Mouse (Mus musculus): Measurements from ENCODE around the gene Birc2. TPM values are rescaled to one million over a fixed set of nuclear protein-coding genes. Genes with fewer than 3 reads are reported as not detected.

Birc2 gene
- total RNA-seq, 2 experiments from 2014 or later = 35.1 to 38.9 TPM

DNA sequence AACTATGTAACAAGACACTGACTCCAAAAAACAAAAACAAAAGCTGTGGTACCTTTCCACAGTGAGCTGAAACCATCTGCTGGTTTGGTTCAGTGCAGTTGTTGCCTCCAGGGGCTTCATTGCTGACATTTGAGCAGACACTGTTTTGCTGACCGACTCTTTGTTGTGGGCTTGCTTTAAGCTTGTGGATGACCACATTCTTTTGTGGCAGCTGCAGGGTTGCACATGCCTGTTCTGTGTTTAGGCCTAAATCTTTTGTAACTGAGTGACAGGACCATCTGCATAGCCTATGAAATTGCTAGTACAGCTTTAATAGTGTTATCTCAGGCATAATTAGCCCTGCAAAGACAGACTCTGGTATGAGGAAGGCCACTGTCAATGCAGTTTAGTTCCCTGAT, 52.2 kb downstream of the Birc2 start:
- DNase-seq = no peak

- DNase-seq = no peak
These were observed 52.8 kb downstream of the Birc2 start for GRCm38 (mm10) chr9:7783823-7784614.

DNA sequence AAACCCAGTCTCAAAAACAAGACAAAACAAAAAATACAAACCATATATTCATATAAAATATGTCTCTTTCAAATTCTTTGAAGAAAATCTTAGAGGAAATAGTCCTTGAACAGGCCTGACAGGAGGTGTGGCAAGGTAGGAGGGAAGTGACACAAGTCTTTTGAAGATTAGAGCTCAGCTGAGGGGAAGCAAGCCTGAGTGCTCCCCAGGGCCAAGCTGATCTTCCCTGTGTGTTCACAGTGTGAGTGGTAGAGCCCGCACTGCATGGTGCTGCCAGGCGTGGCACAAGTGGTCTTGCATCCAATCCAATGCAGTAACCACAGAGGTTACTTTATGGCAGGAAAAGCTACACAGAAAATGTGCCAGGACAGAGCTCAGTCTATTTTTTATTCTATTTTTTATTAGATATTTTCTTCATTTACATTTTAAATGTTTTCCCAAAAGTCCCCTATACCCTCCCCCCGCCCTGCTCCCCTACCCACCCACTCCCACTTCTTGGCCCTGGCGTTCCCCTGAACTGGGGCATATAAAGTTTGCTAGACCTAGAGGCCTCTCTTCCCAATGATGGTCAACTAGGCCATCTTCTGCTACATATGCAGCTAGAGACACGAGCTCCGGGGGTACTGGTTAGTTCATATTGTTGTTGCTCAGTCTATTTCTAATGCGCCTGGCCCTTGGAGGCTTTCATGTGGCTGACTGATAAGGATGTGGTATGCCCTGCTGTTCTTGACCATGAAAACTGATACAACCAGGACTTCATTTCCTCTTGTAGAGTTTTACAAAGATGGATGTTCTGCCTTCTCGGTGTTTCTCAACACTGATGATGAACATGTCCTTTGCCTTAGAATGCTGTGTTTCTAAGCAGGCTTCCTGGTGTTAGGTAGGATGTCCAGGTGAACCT, 56.4 kb downstream of the Birc2 start:
- DNase-seq = no peak

DNA sequence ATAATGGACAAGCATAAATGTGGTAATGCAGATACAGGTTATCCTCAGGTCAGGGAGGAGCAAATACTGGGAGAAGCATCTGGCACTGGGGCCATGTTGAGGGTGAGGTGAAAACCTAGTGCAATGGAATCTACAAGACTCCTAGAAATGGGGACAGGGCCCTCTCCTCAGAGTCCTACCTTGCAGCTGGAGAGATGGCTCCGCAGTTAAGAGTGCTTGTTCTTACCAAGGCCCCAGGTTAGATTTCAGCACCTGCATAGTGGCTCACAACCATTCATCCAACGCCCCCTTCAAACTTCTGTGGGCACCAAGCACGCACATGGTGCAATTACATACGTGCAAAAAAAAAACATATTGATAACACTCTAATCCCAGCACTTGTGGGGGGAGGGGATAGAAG, 57.1 kb downstream of the Birc2 start:
- no peak for DNase-seq

- DNase-seq = no peak
These were observed 58.1 kb downstream of the Birc2 start for GRCm38 (mm10) chr9:7778771-7779170.

DNA sequence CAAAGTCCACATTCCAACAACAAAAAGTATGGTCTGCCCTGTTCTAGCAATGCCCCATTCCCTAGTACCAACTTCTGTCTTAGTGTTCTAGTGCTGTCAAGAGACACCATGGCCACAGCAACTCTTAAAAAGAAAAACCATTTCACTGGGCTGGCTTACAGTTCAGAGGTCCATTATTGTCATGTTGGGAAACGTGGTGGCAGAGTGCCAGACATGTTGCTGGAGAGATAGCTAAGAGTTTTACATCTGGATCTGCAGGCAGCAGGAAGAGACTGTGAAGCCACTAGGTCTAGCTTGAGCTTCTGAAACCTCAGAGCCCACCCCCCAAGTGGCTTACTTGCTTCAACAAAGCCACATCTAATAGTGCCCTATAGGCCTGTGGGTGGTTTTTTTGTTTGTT, 59.2 kb downstream of the Birc2 start:
- no peak for DNase-seq

- no peak for DNase-seq
These were observed 59.9 kb downstream of the Birc2 start for GRCm38 (mm10) chr9:7776940-7777339.

DNA sequence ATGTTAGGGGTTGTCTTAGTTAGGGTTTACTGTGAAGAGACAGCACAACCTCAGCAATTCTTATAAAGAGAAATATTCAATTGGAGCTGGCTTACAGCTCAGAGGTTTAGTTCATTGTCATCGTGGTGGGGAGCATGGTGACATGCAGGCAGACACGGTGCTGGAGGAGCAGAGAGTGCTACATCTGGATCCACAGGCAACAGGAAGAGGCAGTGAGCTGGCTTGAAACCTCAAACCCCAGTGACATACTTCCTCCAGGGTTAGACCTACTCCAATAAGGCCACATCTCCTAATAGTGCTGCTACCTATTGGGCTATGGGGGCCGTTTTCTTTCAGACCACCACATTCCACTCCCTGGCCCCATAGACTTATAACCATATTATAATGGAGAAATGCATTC, 60.9 kb downstream of the Birc2 start:
- DNase-seq = no peak

DNA sequence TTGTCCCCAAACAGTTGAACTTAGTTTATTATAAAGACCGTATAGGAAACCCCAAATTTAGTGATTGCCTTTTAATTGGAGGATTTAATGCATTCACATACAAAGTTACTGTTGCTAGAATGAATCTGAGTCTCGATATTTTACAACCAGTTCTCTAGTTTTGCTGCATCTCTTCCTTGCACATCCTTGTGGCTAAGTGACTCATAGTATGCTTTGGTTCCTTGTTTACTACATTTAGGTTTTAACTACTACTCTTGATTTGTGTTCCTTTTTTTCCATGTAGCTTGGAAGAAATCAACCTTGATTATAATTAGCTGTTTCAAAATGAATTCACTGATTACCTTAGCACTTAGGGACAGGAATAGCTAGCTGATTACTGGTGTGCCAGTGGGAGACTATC, 61.9 kb downstream of the Birc2 start:
- no peak for DNase-seq

DNA sequence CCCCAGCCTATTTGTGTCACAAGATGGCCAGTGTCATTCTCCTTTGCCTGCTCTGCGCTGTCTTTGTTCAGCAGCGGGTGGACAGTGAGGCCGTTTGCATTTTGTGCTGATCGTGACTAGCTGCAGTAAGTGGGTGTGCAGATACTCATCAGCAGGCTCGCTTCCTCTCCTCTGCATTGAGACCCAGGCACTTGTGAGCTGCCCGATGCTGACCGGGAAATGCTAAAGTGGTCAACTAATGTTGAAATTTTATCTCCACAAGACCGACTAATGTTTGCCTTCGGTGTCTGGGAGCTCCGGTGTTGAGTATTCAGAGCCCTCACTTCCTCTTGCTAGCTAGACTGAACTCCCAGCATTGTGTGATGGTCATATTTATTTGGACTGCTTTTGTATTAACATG, 62.3 kb downstream of the Birc2 start:
- no peak for DNase-seq

- DNase-seq = no peak
These were observed 63.2 kb downstream of the Birc2 start for GRCm38 (mm10) chr9:7773686-7774085.

DNA sequence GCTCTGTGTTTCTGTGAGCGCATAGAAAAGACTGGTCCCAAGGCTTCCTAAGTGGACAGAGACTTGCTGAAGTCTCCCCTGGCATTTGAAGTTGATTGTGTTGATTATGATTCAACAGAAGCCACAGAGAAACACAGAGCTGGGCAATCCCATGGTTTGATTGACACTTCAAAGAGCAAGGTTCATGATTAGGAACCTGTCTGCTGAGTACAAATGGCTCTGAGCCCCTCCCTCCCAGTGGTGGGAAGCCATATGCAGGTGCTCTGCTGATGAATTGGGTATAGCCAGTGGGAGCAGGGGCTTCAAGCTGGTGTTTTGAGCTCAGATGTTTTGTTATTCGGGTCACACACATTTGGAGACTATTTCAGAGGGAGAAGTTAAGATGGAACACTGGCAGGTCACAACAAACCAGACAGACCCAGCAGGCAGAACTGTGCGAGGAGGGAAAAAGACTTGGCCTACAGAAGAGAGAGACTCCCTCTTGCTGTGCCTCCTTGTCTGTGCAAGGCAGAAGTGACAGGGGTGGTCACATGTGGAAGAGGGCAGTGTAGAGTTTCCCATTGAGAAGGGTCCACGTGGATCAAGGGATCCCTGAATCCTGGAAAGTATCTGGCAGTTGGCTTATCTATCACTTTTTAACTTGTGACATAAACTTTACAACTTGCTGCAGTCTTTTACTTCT, 64.0 kb downstream of the Birc2 start:
- no peak for DNase-seq

DNA sequence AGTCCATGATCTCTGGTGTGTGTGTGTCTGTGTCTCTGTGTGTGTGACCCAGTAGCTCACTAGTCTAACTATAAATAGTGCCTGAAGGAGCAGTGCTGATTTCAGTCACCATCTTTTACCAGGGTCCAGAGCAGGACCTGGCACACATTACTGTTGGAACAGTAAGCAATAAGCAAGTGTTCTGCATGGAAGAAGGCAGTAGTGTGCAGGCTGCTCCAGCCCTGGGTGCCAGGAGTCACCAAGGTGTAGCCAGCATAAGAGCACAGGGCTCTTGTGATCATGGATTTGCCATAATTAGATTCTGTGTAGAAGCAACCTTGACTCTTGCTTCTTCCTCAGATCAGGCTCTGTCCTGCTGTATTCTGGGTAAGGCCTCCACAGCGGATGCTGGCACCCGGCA, 64.5 kb downstream of the Birc2 start:
- no peak for DNase-seq

DNA sequence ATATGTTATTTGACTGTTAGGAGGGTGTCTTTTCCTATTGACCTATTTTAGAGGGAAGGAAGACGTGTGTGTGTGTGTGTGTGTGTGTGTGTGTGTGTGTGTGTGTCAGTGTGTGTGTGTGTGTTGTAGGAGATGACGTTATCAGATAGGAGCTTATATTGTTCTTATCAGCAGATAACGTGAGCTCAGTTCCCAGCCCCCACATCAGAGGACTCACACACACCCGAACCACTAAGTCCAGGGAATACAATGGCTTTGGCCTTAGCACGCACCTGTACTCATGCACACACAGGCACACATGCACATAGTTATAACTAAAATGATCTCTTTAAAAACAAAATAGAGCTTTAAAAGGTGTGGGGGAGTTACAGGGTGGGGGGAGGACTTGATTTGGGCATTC, 67.4 kb downstream of the Birc2 start:
- no peak for DNase-seq

- no peak for DNase-seq
These were observed 67.8 kb downstream of the Birc2 start for GRCm38 (mm10) chr9:7769081-7769480.

Small RNA genes within 50 kb of the gene (microRNA-seq; reads per million reads assigned to microRNA genes)
- 0 reads per million in 2 experiments for gene Mir5618

Other genes with a start within 250 kb of the Birc2 start
- not detected for gene Mmp20, start 208.8 kb downstream of the Birc2 start, total RNA-seq (2021)
- gene Mmp7, start 145.0 kb downstream of the Birc2 start, total RNA-seq (2021) = not detected
- 10 to 100 TPM; 11.7 to 13.8 TPM for gene Tmem123, start 73.0 kb downstream of the Birc2 start, total RNA-seq (2021)
- gene Birc3, start 36.1 kb upstream of the Birc2 start, total RNA-seq (2021) = 1 to 10 TPM; 1.4 to 3.2 TPM
- gene Yap1, start 167.5 kb upstream of the Birc2 start, total RNA-seq (2021) = 10 to 100 TPM; 15.7 to 16.3 TPM
- 10 to 100 TPM; 10.1 to 11.9 TPM for gene Cfap300, start 205.8 kb upstream of the Birc2 start, total RNA-seq (2021)

Data from layer of hippocampus, postnatal 36 days (tissue).